Mouse (Mus musculus) limb, embryonic 13.5 days (tissue): ENCODE results near the gene Cep89. TPM values are rescaled to one million over a fixed set of nuclear protein-coding genes. Genes with fewer than 3 reads are reported as not detected.
A peak's percentile ranks its signal among the peaks of the same experiment; 100 is the strongest.

Experiments
- ATAC-seq: fragments of 200-750 bp; cut with Nextera tagmentation; 2 replicates; pipeline ENCODE4 v1.8.0; 2017; ENCODE audit warnings: low read depth, moderate number of reproducible peaks, moderate TSS enrichment; ENCODE audit not compliant: low FRiP score
- H3K27ac ChIP-seq: fragments of 300-500 bp; sonication (generic); 2 replicates; pipeline ENCODE4 v1.5.1; 2015; ENCODE audit warnings: inconsistent platforms, mild to moderate bottlenecking, moderate library complexity
- H3K27me3 ChIP-seq: fragments of 300-500 bp; sonication (generic); 2 replicates; pipeline ENCODE4 v1.6.1; 2015; ENCODE audit warnings: mild to moderate bottlenecking, inconsistent platforms
- H3K36me3 ChIP-seq: fragments of 300-500 bp; sonication (generic); 2 replicates; pipeline ENCODE4 v1.6.1; 2015; ENCODE audit warnings: inconsistent platforms, mild to moderate bottlenecking, moderate library complexity
- H3K4me1 ChIP-seq: fragments of 300-500 bp; sonication (generic); 2 replicates; pipeline ENCODE4 v1.6.1; 2015; ENCODE audit warnings: inconsistent platforms
- H3K4me2 ChIP-seq: fragments of 300-500 bp; sonication (generic); replicated peaks from 2 replicates; pipeline ENCODE4 v1.6.1; 2015; ENCODE audit warnings: inconsistent platforms, mild to moderate bottlenecking, moderate library complexity
- H3K4me3 ChIP-seq: fragments of 300-500 bp; sonication (generic); 2 replicates; pipeline ENCODE4 v1.5.1; 2015; ENCODE audit warnings: moderate library complexity, mild to moderate bottlenecking, inconsistent platforms
- H3K9ac ChIP-seq: fragments of 300-500 bp; sonication (generic); 2 replicates; pipeline ENCODE4 v1.6.1; 2015; ENCODE audit warnings: mild to moderate bottlenecking, inconsistent platforms
- H3K9me3 ChIP-seq: fragments of 300-500 bp; sonication (generic); 2 replicates; pipeline ENCODE4 v1.6.1; 2016; ENCODE audit warnings: inconsistent platforms
- WGBS: fragments of 180-500 bp; shearing (Covaris S2); methylation state at CpG from one replicate; pipeline ENCODE4 v1.1.7; 2015; 5-methylcytosine and 5-hydroxymethylcytosine counted together
- polyA plus RNA-seq: library from polyadenylated mRNA; unstranded; fragments of >200 nt; fragmentation: Nextera tagmentation; extraction: Ambion mirVana; gene quantifications from 2 replicates; pipeline ENCODE4 v1.2.1, GENCODE M21; 2015

The Cep89 gene
- polyA plus RNA-seq, 1 experiment from 2014 or later = 47.4 TPM

- Histone ChIP-seq H3K4me2 (no peak overlapping the region), H3K27me3 (no peaks in the 10 kb centered on the region), H3K9me3 (0 out of 2 replicates have a peak, but pooled peaks cover 6% of the 10 kb centered on the region), H3K36me3 (no peaks in the 10 kb centered on the region), H3K9ac (no peak overlapping the region), H3K4me1 (no peaks in the 10 kb centered on the region), H3K27ac (no peak overlapping the region), H3K4me3 (no peak overlapping the region)
- WGBS = 70% methylated on average over 14 of the region's 14 CpGs
- ATAC-seq = no peak
These were observed 25.7 kb upstream of the Cep89 start for GRCm38 (mm10) chr7:35371096-35371495.

- no peak overlapping the region for H3K9ac ChIP-seq
- no peak for ATAC-seq
- no peak overlapping the region for H3K4me2 ChIP-seq
- WGBS = 87% methylated on average over 14 of the region's 14 CpGs
- H3K4me1 ChIP-seq = no peaks in the 10 kb centered on the region
- no peaks in the 10 kb centered on the region for H3K27me3 ChIP-seq
- no peak overlapping the region for H3K27ac ChIP-seq
- H3K9me3 ChIP-seq = 0 out of 2 replicates have a peak, but pooled peaks cover 6% of the 10 kb centered on the region
- H3K36me3 ChIP-seq = no peaks in the 10 kb centered on the region
- H3K4me3 ChIP-seq = no peak overlapping the region
These were observed 24.3 kb upstream of the Cep89 start for GRCm38 (mm10) chr7:35372483-35373017.

GRCm38 (mm10) chr7:35373146-35373989, 23.5 kb upstream of the Cep89 start:
- no peaks in the 10 kb centered on the region for H3K36me3 ChIP-seq
- no peak overlapping the region for H3K4me3 ChIP-seq
- no peak overlapping the region for H3K9ac ChIP-seq
- H3K4me1 ChIP-seq = no peaks in the 10 kb centered on the region
- 65% methylated on average over 16 of the region's 16 CpGs for WGBS
- no peak overlapping the region for H3K4me2 ChIP-seq
- H3K27me3 ChIP-seq = no peaks in the 10 kb centered on the region
- peak; percentile 28; the same call in 1 of the 2 replicates for ATAC-seq
- H3K27ac ChIP-seq = no peak overlapping the region
- H3K9me3 ChIP-seq = 0 out of 2 replicates have a peak, but pooled peaks cover 6% of the 10 kb centered on the region

GRCm38 (mm10) chr7:35374265-35374664, 22.6 kb upstream of the Cep89 start:
- 0 out of 2 replicates have a peak, but pooled peaks cover 2% of the 10 kb centered on the region for H3K9me3 ChIP-seq
- no peak overlapping the region for H3K4me2 ChIP-seq
- H3K9ac ChIP-seq = no peak overlapping the region
- no peak overlapping the region for H3K4me3 ChIP-seq
- WGBS = 81% methylated on average over 7 of the region's 7 CpGs
- H3K27ac ChIP-seq = no peak overlapping the region
- H3K4me1 ChIP-seq = no peaks in the 10 kb centered on the region
- H3K36me3 ChIP-seq = no peaks in the 10 kb centered on the region
- ATAC-seq = no peak
- no peaks in the 10 kb centered on the region for H3K27me3 ChIP-seq

GRCm38 (mm10) chr7:35376623-35377022, 20.2 kb upstream of the Cep89 start:
- H3K27ac ChIP-seq = no peak overlapping the region
- no peaks in the 10 kb centered on the region for H3K36me3 ChIP-seq
- H3K4me1 ChIP-seq = no peaks in the 10 kb centered on the region; the same call in 1 of the 2 replicates
- no peak for ATAC-seq
- H3K9ac ChIP-seq = no peak overlapping the region
- 92% methylated on average over 9 of the region's 9 CpGs for WGBS
- no peak overlapping the region for H3K4me3 ChIP-seq
- H3K27me3 ChIP-seq = no peaks in the 10 kb centered on the region
- no peaks in the 10 kb centered on the region for H3K9me3 ChIP-seq
- no peak overlapping the region for H3K4me2 ChIP-seq

GRCm38 (mm10) chr7:35379492-35380119, 17.2 kb upstream of the Cep89 start:
- Histone ChIP-seq H3K4me3 (no peak overlapping the region), H3K27ac (no peak overlapping the region), H3K4me2 (peak overlapping the region; percentile 31; the same call in 1 of the 2 replicates), H3K27me3 (no peaks in the 10 kb centered on the region), H3K9ac (no peak overlapping the region), H3K36me3 (no peaks in the 10 kb centered on the region), H3K4me1 (no peaks in the 10 kb centered on the region; the same call in 1 of the 2 replicates), H3K9me3 (no peaks in the 10 kb centered on the region)
- no peak for ATAC-seq
- WGBS = 38% methylated on average over 16 of the region's 16 CpGs

GRCm38 (mm10) chr7:35380351-35380750, 16.5 kb upstream of the Cep89 start:
- Histone ChIP-seq H3K27me3 (no peaks in the 10 kb centered on the region), H3K9ac (no peak overlapping the region), H3K9me3 (no peaks in the 10 kb centered on the region), H3K36me3 (no peaks in the 10 kb centered on the region), H3K27ac (no peak overlapping the region), H3K4me3 (no peak overlapping the region), H3K4me1 (no peaks in the 10 kb centered on the region; the same call in 1 of the 2 replicates), H3K4me2 (no peak overlapping the region)
- ATAC-seq = no peak
- 88% methylated on average over 8 of the region's 8 CpGs for WGBS

GRCm38 (mm10) chr7:35381861-35382260, 15.0 kb upstream of the Cep89 start:
- Histone ChIP-seq H3K9me3 (no peaks in the 10 kb centered on the region), H3K36me3 (no peaks in the 10 kb centered on the region), H3K4me3 (no peak overlapping the region), H3K4me1 (no peaks in the 10 kb centered on the region; the same call in 1 of the 2 replicates), H3K4me2 (no peak overlapping the region), H3K27me3 (no peaks in the 10 kb centered on the region), H3K27ac (no peak overlapping the region), H3K9ac (no peak overlapping the region)
- ATAC-seq = no peak
- WGBS = 65% methylated on average over 11 of the region's 16 CpGs

- WGBS = 34% methylated on average over 2 of the region's 2 CpGs
- H3K4me2 ChIP-seq = no peak overlapping the region
- H3K27me3 ChIP-seq = no peaks in the 10 kb centered on the region
- no peak for ATAC-seq
- H3K36me3 ChIP-seq = no peaks in the 10 kb centered on the region
- H3K9ac ChIP-seq = no peak overlapping the region
- no peaks in the 10 kb centered on the region for H3K9me3 ChIP-seq
- H3K4me3 ChIP-seq = no peak overlapping the region
- H3K4me1 ChIP-seq = no peaks in the 10 kb centered on the region; the same call in 1 of the 2 replicates
- H3K27ac ChIP-seq = no peak overlapping the region
These were observed 14.0 kb upstream of the Cep89 start for GRCm38 (mm10) chr7:35382706-35383353.

GRCm38 (mm10) chr7:35386525-35386952, 10.3 kb upstream of the Cep89 start:
- Histone ChIP-seq H3K4me3 (no peak overlapping the region), H3K9me3 (no peaks in the 10 kb centered on the region), H3K27ac (no peak overlapping the region), H3K4me2 (no peak overlapping the region), H3K9ac (no peak overlapping the region), H3K36me3 (0 out of 2 replicates have a peak, but pooled peaks cover 5% of the 10 kb centered on the region), H3K27me3 (no peaks in the 10 kb centered on the region), H3K4me1 (no peaks in the 10 kb centered on the region)
- no peak for ATAC-seq
- 64% methylated on average over 6 of the region's 6 CpGs for WGBS

GRCm38 (mm10) chr7:35388694-35389093, 8.1 kb upstream of the Cep89 start:
- no peak for ATAC-seq

GRCm38 (mm10) chr7:35392935-35393334, 3.9 kb upstream of the Cep89 start:
- no peak for ATAC-seq
- peaks cover 24% of the 10 kb centered on the region for H3K36me3 ChIP-seq
- no peaks in the 10 kb centered on the region for H3K27me3 ChIP-seq
- no peaks in the 10 kb centered on the region for H3K9me3 ChIP-seq
- H3K9ac ChIP-seq = no peak overlapping the region
- WGBS = 65% methylated on average over 5 of the region's 5 CpGs
- no peak overlapping the region for H3K4me2 ChIP-seq
- no peak overlapping the region for H3K4me3 ChIP-seq
- H3K27ac ChIP-seq = no peak overlapping the region
- peaks cover 16% of the 10 kb centered on the region for H3K4me1 ChIP-seq

More at GRCm38 (mm10) chr7:35388694-35389093, 8.1 kb upstream of the Cep89 start:
- no peak overlapping the region for H3K4me2 ChIP-seq
- H3K9ac ChIP-seq = no peak overlapping the region
- no peaks in the 10 kb centered on the region for H3K9me3 ChIP-seq
- H3K4me1 ChIP-seq = no peaks in the 10 kb centered on the region
- H3K36me3 ChIP-seq = peaks cover 16% of the 10 kb centered on the region
- H3K4me3 ChIP-seq = no peak overlapping the region
- no peak overlapping the region for H3K27ac ChIP-seq
- no peaks in the 10 kb centered on the region for H3K27me3 ChIP-seq
- WGBS = 64% methylated on average over 6 of the region's 6 CpGs
